Mouse (Mus musculus) midbrain, postnatal 0 days (tissue): ENCODE measurements around the gene Krtdap. TPM values are rescaled to one million over a fixed set of nuclear protein-coding genes. Genes with fewer than 3 reads are reported as not detected.
A peak's percentile ranks its signal among the peaks of the same experiment; 100 is the strongest.

Experiments used
- ATAC-seq: fragments of 200-750 bp; cut with Nextera tagmentation; 2 replicates; pipeline ENCODE4 v1.8.0; 2017; ENCODE audit warnings: moderate number of reproducible peaks, mild to moderate bottlenecking, moderate TSS enrichment, moderate library complexity; ENCODE audit not compliant: low FRiP score
- DNase-seq: peaks from one replicate; pipeline ENCODE4 v3.0.0-alpha.2; 2015; ENCODE audit warnings: low spot score
- H3K27ac ChIP-seq: fragments of 300-500 bp; sonication (generic); 2 replicates; pipeline ENCODE4 v1.5.1; 2014; ENCODE audit warnings: low read depth, mild to moderate bottlenecking, low read length, mixed read lengths
- H3K27me3 ChIP-seq: fragments of 300-500 bp; sonication (generic); 2 replicates; pipeline ENCODE4 v1.6.1; 2014; ENCODE audit warnings: low read length, control low read depth, mixed read lengths; ENCODE audit not compliant: insufficient read depth
- H3K36me3 ChIP-seq: fragments of 300-500 bp; sonication (generic); 2 replicates; pipeline ENCODE4 v1.6.1; 2014; ENCODE audit warnings: low read length, control low read depth, mixed read lengths; ENCODE audit not compliant: insufficient read depth
- H3K4me1 ChIP-seq: fragments of 300-500 bp; sonication (generic); 2 replicates; pipeline ENCODE4 v1.6.1; 2014; ENCODE audit warnings: mild to moderate bottlenecking, control low read depth, antibody characterized with exemption, low read length, mixed read lengths; ENCODE audit not compliant: insufficient read depth
- H3K4me2 ChIP-seq: fragments of 300-500 bp; sonication (generic); 2 replicates; pipeline ENCODE4 v1.6.1; 2014; ENCODE audit warnings: low read depth, mild to moderate bottlenecking, low read length, mixed read lengths; ENCODE audit not compliant: poor library complexity, severe bottlenecking
- H3K4me3 ChIP-seq: fragments of 300-500 bp; sonication (generic); 2 replicates; pipeline ENCODE4 v1.5.1; 2014; ENCODE audit warnings: low read depth, mild to moderate bottlenecking, low read length, moderate library complexity
- H3K9ac ChIP-seq: fragments of 300-500 bp; sonication (generic); replicated peaks from 2 replicates; pipeline ENCODE4 v1.6.1; 2014; ENCODE audit warnings: mild to moderate bottlenecking, low read length, moderate library complexity, mixed read lengths; ENCODE audit not compliant: poor library complexity, severe bottlenecking
- H3K9me3 ChIP-seq: fragments of 300-500 bp; sonication (generic); 2 replicates; pipeline ENCODE4 v1.6.1; 2016; ENCODE audit warnings: low read length, control low read depth
- CTCF ChIP-seq: IDR thresholded peaks from 2 replicates; pipeline ENCODE4 v1.5.1; 2016; ENCODE audit warnings: antibody characterized with exemption, mild to moderate bottlenecking
- WGBS: fragments of 180-500 bp; shearing (Covaris S2); extraction: QIAGEN DNeasy Blood & Tissue Kit; methylation state at CpG from one replicate; pipeline ENCODE4 v1.1.7; 2014; 5-methylcytosine and 5-hydroxymethylcytosine counted together
- polyA plus RNA-seq: library from polyadenylated mRNA; unstranded; fragments of >200 nt; fragmentation: Nextera tagmentation; extraction: Ambion mirVana; gene quantifications from 2 replicates; pipeline ENCODE4 v1.2.1, GENCODE M21; 2015
- total RNA-seq: library from RNA; depleted of rRNA; stranded (reverse); fragments of >200 nt; gene quantifications from 2 replicates; pipeline ENCODE4 v1.2.3, GENCODE M21; 2014

The Krtdap gene
- total and polyA plus RNA-seq, 2 experiments from 2014 or later, result 1.2 to 19.2 TPM

GRCm38 (mm10) chr7:30810319-30810718, 22.6 kb downstream of the Krtdap start:
- DNase-seq (peak; percentile 6), ATAC-seq (no peak)
- Histone ChIP-seq H3K9me3 (no peaks in the 10 kb centered on the region), H3K4me1 (no peaks in the 10 kb centered on the region), H3K27ac (no peak overlapping the region), H3K27me3 (no peaks in the 10 kb centered on the region), H3K36me3 (no peaks in the 10 kb centered on the region), H3K4me2 (no peak overlapping the region), H3K9ac (no peak overlapping the region), H3K4me3 (no peak overlapping the region)
- peak; percentile 40 for TF ChIP-seq CTCF
- 52% methylated on average over 6 of the region's 6 CpGs for WGBS

GRCm38 (mm10) chr7:30811757-30812290, 24.1 kb downstream of the Krtdap start:
- no peak for ATAC-seq
- Histone ChIP-seq H3K4me3 (no peak overlapping the region), H3K4me2 (no peak overlapping the region), H3K4me1 (no peaks in the 10 kb centered on the region), H3K9ac (no peak overlapping the region), H3K27me3 (no peaks in the 10 kb centered on the region), H3K36me3 (no peaks in the 10 kb centered on the region), H3K9me3 (no peaks in the 10 kb centered on the region), H3K27ac (no peak overlapping the region)
- DNase-seq, result peak; percentile 7
- WGBS, result 67% methylated on average over 9 of the region's 9 CpGs
- TF ChIP-seq CTCF, result no peak

- DNase-seq, result peak; percentile 50
- TF ChIP-seq CTCF, result no peak
- Histone ChIP-seq H3K9ac (no peak overlapping the region), H3K4me3 (no peak overlapping the region), H3K27me3 (no peaks in the 10 kb centered on the region), H3K4me1 (no peaks in the 10 kb centered on the region), H3K9me3 (no peaks in the 10 kb centered on the region), H3K36me3 (no peaks in the 10 kb centered on the region), H3K4me2 (no peak overlapping the region), H3K27ac (no peak overlapping the region)
- no peak for ATAC-seq
- WGBS, result 68% methylated on average over 6 of the region's 6 CpGs
These were observed 24.7 kb downstream of the Krtdap start for GRCm38 (mm10) chr7:30812291-30812807.

DNA sequence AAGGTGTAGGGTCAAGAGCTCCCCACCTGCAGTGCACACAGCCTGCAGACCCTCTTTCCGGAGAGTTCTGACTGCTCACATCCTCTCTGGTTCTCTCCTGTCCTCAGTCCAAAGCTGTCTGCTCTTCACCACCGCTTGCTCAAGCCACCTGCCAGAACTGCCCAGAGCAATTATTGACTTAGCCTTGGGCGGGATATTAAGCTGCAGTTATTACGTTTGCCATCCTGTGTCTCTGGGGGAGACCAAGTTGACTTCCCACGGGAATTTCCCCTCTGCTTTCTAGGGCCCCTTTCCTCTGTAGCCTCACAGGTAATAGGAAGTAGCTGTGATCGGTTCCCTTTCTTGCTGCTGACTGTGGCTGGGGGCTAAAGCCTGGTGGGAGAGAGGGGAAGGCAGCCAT, 32.4 kb downstream of the Krtdap start:
- WGBS, result 69% methylated on average over 6 of the region's 6 CpGs
- no peak for TF ChIP-seq CTCF
- Histone ChIP-seq H3K4me1 (no peaks in the 10 kb centered on the region), H3K27me3 (no peaks in the 10 kb centered on the region), H3K27ac (no peak overlapping the region), H3K9me3 (no peaks in the 10 kb centered on the region), H3K4me2 (no peak overlapping the region), H3K9ac (no peak overlapping the region), H3K4me3 (no peak overlapping the region), H3K36me3 (no peaks in the 10 kb centered on the region)
- no peak for DNase-seq
- no peak for ATAC-seq

- Histone ChIP-seq H3K9me3 (no peaks in the 10 kb centered on the region), H3K4me2 (no peak overlapping the region), H3K4me1 (no peaks in the 10 kb centered on the region), H3K4me3 (no peak overlapping the region), H3K36me3 (no peaks in the 10 kb centered on the region), H3K27ac (no peak overlapping the region), H3K9ac (no peak overlapping the region), H3K27me3 (no peaks in the 10 kb centered on the region)
- no peak for TF ChIP-seq CTCF
- no peak for DNase-seq
- WGBS, result 76% methylated on average over 5 of the region's 7 CpGs
- ATAC-seq, result no peak
These were observed 33.3 kb downstream of the Krtdap start for GRCm38 (mm10) chr7:30820854-30821445.

DNA sequence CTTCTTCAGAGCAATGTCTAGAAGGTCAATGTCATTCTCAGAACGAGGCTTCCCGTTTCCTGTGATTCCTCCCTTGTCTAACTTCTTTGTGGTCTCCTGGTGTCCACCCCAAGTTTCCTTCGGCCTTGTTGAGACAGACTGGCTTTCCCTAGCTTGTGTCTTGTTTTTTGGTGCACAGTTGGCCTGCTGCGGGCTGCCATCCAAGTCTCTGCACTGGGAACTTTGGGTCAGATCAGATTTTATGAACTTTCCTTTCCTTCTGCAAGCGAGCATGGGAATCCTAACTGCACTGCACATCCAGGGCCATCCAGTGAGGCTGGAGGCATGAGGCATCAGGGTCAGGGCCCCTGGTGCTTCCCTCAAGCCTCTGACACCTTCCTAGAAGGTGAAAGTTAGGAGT, 33.8 kb downstream of the Krtdap start:
- Histone ChIP-seq H3K4me1 (no peaks in the 10 kb centered on the region), H3K4me3 (no peak overlapping the region), H3K9ac (no peak overlapping the region), H3K27ac (no peak overlapping the region), H3K36me3 (no peaks in the 10 kb centered on the region), H3K27me3 (no peaks in the 10 kb centered on the region), H3K9me3 (no peaks in the 10 kb centered on the region), H3K4me2 (no peak overlapping the region)
- TF ChIP-seq CTCF, result no peak
- WGBS, result 80% methylated on average over 5 of the region's 5 CpGs
- ATAC-seq (no peak), DNase-seq (no peak)
